Mouse (Mus musculus) CH12.LX (cell line): ENCODE measurements around the gene Zc3h10. TPM values are rescaled to one million over a fixed set of nuclear protein-coding genes. Genes with fewer than 3 reads are reported as not detected.

Experiments
- DNase-seq: peaks from one replicate; pipeline ENCODE4 v3.0.0-alpha.2; 2013; ENCODE audit errors: extremely low read depth
- H3K27ac ChIP-seq: 2 replicates; pipeline ENCODE4 v1.5.1; 2012; ENCODE audit warnings: low read depth, mild to moderate bottlenecking, control low read depth, moderate library complexity; ENCODE audit not compliant: insufficient read depth
- H3K27me3 ChIP-seq: replicated peaks from 2 replicates; pipeline ENCODE3; 2012; ENCODE audit warnings: inconsistent platforms
- H3K36me3 ChIP-seq, 2 experiments: replicated peaks in 1 of 2; 2 replicates each; pipeline versions ENCODE3 to v1.6.1; 2012; ENCODE audit warnings: inconsistent platforms in 1 of 2, low read length in 1 of 2, mild to moderate bottlenecking in 1 of 2, mixed read lengths in 1 of 2, moderate library complexity in 1 of 2; ENCODE audit not compliant: control insufficient read depth in 1 of 2, insufficient read depth in 1 of 2
- H3K4me1 ChIP-seq, 2 experiments: 2 replicates each; pipeline ENCODE4 v1.6.1; 2012; ENCODE audit warnings: inconsistent platforms in 1 of 2, moderate library complexity in 1 of 2; ENCODE audit not compliant: insufficient read depth in 2 of 2, control insufficient read depth in 1 of 2
- H3K4me2 ChIP-seq: 2 replicates; pipeline ENCODE4 v1.6.1; 2012; ENCODE audit warnings: low read depth, mild to moderate bottlenecking, control low read depth; ENCODE audit not compliant: poor library complexity, insufficient read depth, severe bottlenecking
- H3K4me3 ChIP-seq, 3 experiments: fragments of 150-350 bp in 1 of 3; sonication (generic) in 1 of 3; replicated peaks in 1 of 3; 2 replicates each; pipeline versions ENCODE3 to v1.5.1; 2011 to 2012; ENCODE audit warnings: low read depth in 2 of 3, low read length in 2 of 3, mild to moderate bottlenecking in 2 of 3, moderate library complexity in 2 of 3, control low read depth in 1 of 3, improper control_type of control experiment in 1 of 3, inconsistent platforms in 1 of 3, mixed read lengths in 1 of 3; ENCODE audit not compliant: poor library complexity in 1 of 3
- H3K79me2 ChIP-seq: replicated peaks from 2 replicates; pipeline ENCODE4 v1.6.1; 2012; ENCODE audit warnings: mild to moderate bottlenecking, moderate library complexity; ENCODE audit not compliant: control insufficient read depth, poor library complexity, insufficient read depth, severe bottlenecking; ENCODE audit errors: extremely low read depth
- H3K9ac ChIP-seq: 2 replicates; pipeline ENCODE4 v1.6.1; 2012; ENCODE audit warnings: low read depth, mild to moderate bottlenecking, control low read depth, moderate library complexity; ENCODE audit not compliant: insufficient read depth
- H3K9me3 ChIP-seq: replicated peaks from 2 replicates; pipeline ENCODE3; 2012; ENCODE audit warnings: low read length, inconsistent platforms, mixed read lengths
- BHLHE40 ChIP-seq: IDR thresholded peaks from 2 replicates; pipeline ENCODE4 v1.6.1; 2011; ENCODE audit warnings: mild to moderate bottlenecking, low read depth, low read length, improper control_type of control experiment
- CHD2 ChIP-seq: IDR thresholded peaks from 2 replicates; pipeline ENCODE4 v1.6.1; 2011; ENCODE audit warnings: low read length, improper control_type of control experiment
- ELF1 ChIP-seq: IDR thresholded peaks from 2 replicates; pipeline ENCODE4 v1.6.1; 2014; ENCODE audit warnings: low read depth, mild to moderate bottlenecking, inconsistent platforms, low read length, improper control_type of control experiment
- EP300 ChIP-seq: IDR thresholded peaks from 2 replicates; pipeline ENCODE4 v1.6.1; 2011; ENCODE audit warnings: low read length, improper control_type of control experiment
- ETS1 ChIP-seq: conservative IDR thresholded peaks from 2 replicates; pipeline ENCODE4 v1.6.1; 2012; ENCODE audit warnings: low read depth, mild to moderate bottlenecking, inconsistent platforms, low read length, improper control_type of control experiment, moderate library complexity
- GABPA ChIP-seq: IDR thresholded peaks from 2 replicates; pipeline ENCODE4 v1.6.1; 2012; ENCODE audit warnings: low read depth, low read length, improper control_type of control experiment, inconsistent platforms; ENCODE audit not compliant: insufficient replicate concordance
- HCFC1 ChIP-seq: IDR thresholded peaks from 2 replicates; pipeline ENCODE4 v1.6.1; 2012; ENCODE audit warnings: low read depth, mild to moderate bottlenecking, inconsistent platforms, low read length, improper control_type of control experiment
- IRF4 ChIP-seq: IDR thresholded peaks from 2 replicates; pipeline ENCODE4 v1.6.1; 2014; ENCODE audit warnings: low read depth, mild to moderate bottlenecking, inconsistent platforms, low read length, improper control_type of control experiment
- KAT2A ChIP-seq: IDR thresholded peaks from 2 replicates; pipeline ENCODE4 v1.6.1; 2012; ENCODE audit warnings: low read length, improper control_type of control experiment, inconsistent platforms; ENCODE audit not compliant: insufficient replicate concordance
- MAFK ChIP-seq: IDR thresholded peaks from 2 replicates; pipeline ENCODE4 v1.6.1; 2011; ENCODE audit warnings: low read length, improper control_type of control experiment; ENCODE audit not compliant: insufficient replicate concordance
- MAX ChIP-seq: IDR thresholded peaks from 2 replicates; pipeline ENCODE4 v1.6.1; 2011; ENCODE audit warnings: low read length, improper control_type of control experiment
- MAZ ChIP-seq: IDR thresholded peaks from 2 replicates; pipeline ENCODE4 v1.6.1; 2012; ENCODE audit warnings: low read depth, mild to moderate bottlenecking, inconsistent platforms, low read length, improper control_type of control experiment, moderate library complexity
- MEF2A ChIP-seq: IDR thresholded peaks from 2 replicates; pipeline ENCODE4 v1.6.1; 2014; ENCODE audit warnings: low read depth, mild to moderate bottlenecking, inconsistent platforms, low read length, improper control_type of control experiment, borderline replicate concordance
- MXI1 ChIP-seq: IDR thresholded peaks from 2 replicates; pipeline ENCODE4 v1.6.1; 2011; ENCODE audit warnings: mild to moderate bottlenecking, low read depth, low read length, improper control_type of control experiment
- MYC ChIP-seq: IDR thresholded peaks from 2 replicates; pipeline ENCODE4 v1.6.1; 2011; ENCODE audit warnings: low read depth, mild to moderate bottlenecking, improper control_type of control experiment, low read length
- NRF1 ChIP-seq: IDR thresholded peaks from 2 replicates; pipeline ENCODE4 v1.6.1; 2014; ENCODE audit warnings: low read depth, mild to moderate bottlenecking, inconsistent platforms, low read length, improper control_type of control experiment, moderate library complexity
- POLR2A ChIP-seq: IDR thresholded peaks from 2 replicates; pipeline ENCODE4 v1.6.1; 2011; ENCODE audit warnings: low read depth, mild to moderate bottlenecking, improper control_type of control experiment, low read length
- RCOR1 ChIP-seq: conservative IDR thresholded peaks from 2 replicates; pipeline ENCODE4 v1.6.1; 2012; ENCODE audit warnings: low read depth, mild to moderate bottlenecking, inconsistent platforms, low read length, improper control_type of control experiment
- SIN3A ChIP-seq: IDR thresholded peaks from 2 replicates; pipeline ENCODE4 v1.6.1; 2012; ENCODE audit warnings: low read length, improper control_type of control experiment, inconsistent platforms
- SMC3 ChIP-seq: IDR thresholded peaks from 2 replicates; pipeline ENCODE4 v1.6.1; 2011; ENCODE audit warnings: low read depth, low read length, improper control_type of control experiment
- TCF12 ChIP-seq: IDR thresholded peaks from 2 replicates; pipeline ENCODE4 v1.6.1; 2014; ENCODE audit warnings: low read depth, mild to moderate bottlenecking, inconsistent platforms, low read length, improper control_type of control experiment
- USF2 ChIP-seq: conservative IDR thresholded peaks from 2 replicates; pipeline ENCODE4 v1.6.1; 2011; ENCODE audit warnings: low read depth, low read length, improper control_type of control experiment
- ZKSCAN1 ChIP-seq: IDR thresholded peaks from 2 replicates; pipeline ENCODE4 v1.6.1; 2012; ENCODE audit warnings: low read depth, inconsistent platforms, low read length, improper control_type of control experiment, borderline replicate concordance
- ZNF384 ChIP-seq: IDR thresholded peaks from 2 replicates; pipeline ENCODE4 v1.6.1; 2012; ENCODE audit warnings: low read depth, low read length, improper control_type of control experiment, inconsistent platforms
- dilution Hi-C: fragments of 300-500 bp; cut with MboI; formaldehyde crosslinking; loops from 2 replicates; pipeline ENCODE4 v1.14.3; 2020; ENCODE audit warnings: low sequenced_read_pairs; ENCODE audit not compliant: extremely low pct_unique_long_range_greater_than_20kb, extremely low pct_ligation_motif_present
- in situ Hi-C: fragments of 300-500 bp; cut with MboI; formaldehyde crosslinking; loops from 3 replicates; pipeline ENCODE4 v1.14.3; 2019; ENCODE audit warnings: low sequenced_read_pairs, low pct_ligation_motif_present, low pct_unique_long_range_greater_than_20kb, mixed read lengths
- polyA plus RNA-seq: library from polyadenylated mRNA; unstranded; fragments of >175 nt; gene quantifications from 2 replicates; pipeline ENCODE4 v1.2.1, GENCODE M21; 2012; ENCODE audit warnings: low read depth; ENCODE audit not compliant: insufficient read length
- total RNA-seq, 2 experiments: library from RNA; depleted of rRNA; stranded (reverse); fragments of 300-350 nt in 1 of 2; fragments of >200 nt in 1 of 2; gene quantifications; 2 replicates each; pipeline ENCODE4 v1.2.3; 2012 to 2014

Zc3h10 gene
- total and polyA plus RNA-seq, 3 experiments, result 14.4 to 19.9 (median 16.2) TPM

- H3K9me3 ChIP-seq, result no peaks in the 10 kb centered on the region
- H3K27me3 ChIP-seq, result no peaks in the 10 kb centered on the region
- dilution Hi-C loops, result no loop called here
- H3K79me2 ChIP-seq, result peaks cover 3% of the 10 kb centered on the region; the same call in 1 of the 2 replicates
- peak within 1 kb of the TSS; percentile 90 for H3K4me2 ChIP-seq
- in situ Hi-C loops, result no loop called here
- peaks cover 3 to 30% of the 10 kb centered on the region in 2 experiments; a peak in 3 of 4 replicates for H3K4me1 ChIP-seq
- peak; percentile 99 for DNase-seq
- peak within 1 kb of the TSS; percentile 31; the same call in 1 of the 2 replicates for H3K27ac ChIP-seq
- H3K36me3 ChIP-seq, result peaks cover 0 to 5% of the 10 kb centered on the region in 2 experiments
- TF ChIP-seq GABPA (peak; percentile 70; the same call in 1 of the 2 replicates), SMC3 (no peak), SIN3A (peak; percentile 91), RCOR1 (0 out of 2 replicates have a peak, but pooled peaks have one; percentile 22), MAZ (peak; percentile 63; the same call in 1 of the 2 replicates), USF2 (no peak), BHLHE40 (peak; percentile 84), TCF12 (peak; percentile 59; the same call in 1 of the 2 replicates), ETS1 (peak; percentile 81), ELF1 (peak; percentile 97), MAX (peak; percentile 66; the same call in 1 of the 2 replicates), MXI1 (peak; percentile 86), MYC (peak; percentile 58; the same call in 1 of the 2 replicates), EP300 (no peak), MAFK (0 out of 2 replicates have a peak, but pooled peaks have one; percentile 36), IRF4 (peak; percentile 76; the same call in 1 of the 2 replicates), MEF2A (peak; percentile 73; the same call in 1 of the 2 replicates), KAT2A (peak; percentile 92; the same call in 1 of the 2 replicates), NRF1 (peak; percentile 74), ZKSCAN1 (no peak), ZNF384 (no peak), HCFC1 (peak; percentile 99), CHD2 (peak; percentile 77), POLR2A (no peak)
- H3K4me3 ChIP-seq, result peak within 1 kb of the TSS; percentile 61 to 72 (median 65)
- peak within 1 kb of the TSS; percentile 51 for H3K9ac ChIP-seq
Measured at GRCm38 (mm10) chr10:128498590-128498989, 49.0 kb downstream of the Zc3h10 start, which contains the start of gene Myl6b. Gene Myl6b, minus strand, starts transcription at chr10:128498685.
